ENCODE assay signal across 27 mouse cellular contexts in the genomic region with DNA sequence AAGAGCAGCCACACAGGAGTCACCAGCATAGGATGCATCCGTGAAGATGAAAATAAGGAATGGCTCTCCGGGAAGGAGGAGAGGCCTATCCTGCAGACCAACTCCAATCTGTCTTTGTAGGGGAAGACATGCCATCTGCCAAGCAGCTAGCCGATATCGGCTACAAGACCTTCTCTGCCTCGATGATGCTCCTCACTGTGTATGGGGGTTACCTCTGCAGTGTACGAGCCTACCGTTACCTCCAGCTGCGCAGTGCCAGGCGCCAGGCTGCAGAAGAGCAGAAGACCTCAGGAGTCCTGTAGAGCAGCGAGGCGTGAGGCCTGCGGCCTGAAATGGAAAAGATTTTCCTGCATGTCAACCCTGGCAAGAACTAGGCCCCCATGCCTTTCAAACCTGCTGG. TPM values are rescaled to one million over a fixed set of nuclear protein-coding genes. Genes with fewer than 3 reads are reported as not detected.
A peak's percentile ranks its signal among the peaks of the same experiment; 100 is the strongest.
DNase-seq lines count a peak whose midpoint lies in the region; ATAC-seq and TF ChIP-seq lines count a peak whose summit lies in the region.
"Had no signal": no experiment of that assay in that cellular context is flagged by ENCODE, and none has a peak within 500 bp of the region (broad histone marks: within the 10 kb centered on the region; RNA-seq: fewer than 3 reads in every experiment).

No protein-coding gene starts in this region.

- peaks cover 22% of the 10 kb centered on the region for H3K4me1 ChIP-seq in cerebellum, adult 2 months (ENCODE audit: control insufficient read depth, insufficient read depth, low read length)
- peaks cover 24% of the 10 kb centered on the region for H3K4me1 ChIP-seq in midbrain, embryonic 11.5 days (ENCODE audit: control insufficient read depth, insufficient read depth, low read length)
- H3K4me1 ChIP-seq in midbrain, postnatal 0 days (ENCODE audit: insufficient read depth, low read length) = peaks cover 3% of the 10 kb centered on the region
- H3K4me1 ChIP-seq in heart, adult 2 months (ENCODE audit: control insufficient read depth, insufficient read depth, low read length) = peaks cover 14% of the 10 kb centered on the region

- H3K4me3 ChIP-seq in cerebellum, adult 2 months (replicated peaks; ENCODE audit: insufficient read depth, low read depth, low read length) = no peak overlapping the region
- no peak overlapping the region for H3K4me3 ChIP-seq in midbrain, embryonic 11.5 days (ENCODE audit: low read depth, low read length)
- no peak overlapping the region for H3K4me3 ChIP-seq in midbrain, postnatal 0 days (ENCODE audit: low read depth, low read length)
- no peak overlapping the region for H3K4me3 ChIP-seq in myocyte
- H3K4me3 ChIP-seq in heart, adult 2 months = no peak overlapping the region
- H3K4me3 ChIP-seq: embryonic facial prominence, embryonic 13.5 days; embryonic facial prominence, embryonic 15.5 days; erythroblast, embryonic 14.5 days; forebrain, embryonic 10.5 days; forebrain, embryonic 12.5 days had no signal

- no peak overlapping the region for H3K27ac ChIP-seq in cerebellum, adult 2 months (ENCODE audit: insufficient read depth, low read length)
- H3K27ac ChIP-seq in midbrain, embryonic 11.5 days (ENCODE audit: low read depth, low read length) = no peak overlapping the region
- H3K27ac ChIP-seq in midbrain, postnatal 0 days (ENCODE audit: low read depth, low read length) = no peak overlapping the region
- H3K27ac ChIP-seq in heart, adult 2 months = no peak overlapping the region
- H3K27ac ChIP-seq: embryonic facial prominence, embryonic 13.5 days; embryonic facial prominence, embryonic 15.5 days; forebrain, embryonic 10.5 days; forebrain, embryonic 12.5 days had no signal

- TF ChIP-seq CTCF in cerebellum, adult 2 months (IDR thresholded peaks at IDR 0.05; ENCODE audit: borderline replicate concordance, insufficient read depth, low read depth, low read length) = no peak
- TF ChIP-seq CTCF in midbrain, postnatal 0 days (IDR thresholded peaks at IDR 0.05) = no peak
- no peak for TF ChIP-seq CTCF in heart, adult 2 months (IDR thresholded peaks at IDR 0.05)

- H3K9me3 ChIP-seq in midbrain, embryonic 11.5 days (ENCODE audit: control insufficient read depth, low read length) = no peaks in the 10 kb centered on the region; the same call in 1 of the 2 replicates
- no peaks in the 10 kb centered on the region for H3K9me3 ChIP-seq in midbrain, postnatal 0 days (ENCODE audit: low read length)
- H3K9me3 ChIP-seq: embryonic facial prominence, embryonic 15.5 days had no signal

- H3K9ac ChIP-seq in midbrain, embryonic 11.5 days (ENCODE audit: low read length) = no peak overlapping the region
- H3K9ac ChIP-seq in midbrain, postnatal 0 days (replicated peaks; ENCODE audit: low read length, poor library complexity, severe bottlenecking) = no peak overlapping the region
- H3K9ac ChIP-seq in heart, adult 2 months (ENCODE audit: low read depth, low read length) = no peak overlapping the region
- H3K9ac ChIP-seq: embryonic facial prominence, embryonic 13.5 days; embryonic facial prominence, embryonic 15.5 days; forebrain, embryonic 12.5 days had no signal

- H3K27me3 ChIP-seq in cerebellum, adult 2 months (ENCODE audit: control insufficient read depth, insufficient read depth, low read length) = no peaks in the 10 kb centered on the region
- no peaks in the 10 kb centered on the region for H3K27me3 ChIP-seq in midbrain, embryonic 11.5 days (ENCODE audit: control insufficient read depth, insufficient read depth, low read length)
- no peaks in the 10 kb centered on the region for H3K27me3 ChIP-seq in midbrain, postnatal 0 days (ENCODE audit: insufficient read depth, low read length)
- no peaks in the 10 kb centered on the region for H3K27me3 ChIP-seq in myocyte (ENCODE audit: control insufficient read depth, insufficient read depth, insufficient read length)
- H3K27me3 ChIP-seq in heart, adult 2 months (ENCODE audit: control insufficient read depth, insufficient read depth, low read length) = no peaks in the 10 kb centered on the region
- H3K27me3 ChIP-seq: CH12.LX; embryonic facial prominence, embryonic 13.5 days; embryonic facial prominence, embryonic 15.5 days; forebrain, embryonic 12.5 days had no signal

- H3ac ChIP-seq in myocyte (ENCODE audit: control insufficient read depth, insufficient read length) = no peak overlapping the region

- TF ChIP-seq POLR2A in cerebellum, adult 2 months (IDR thresholded peaks at IDR 0.05; ENCODE audit: borderline replicate concordance, insufficient read depth, low read length) = no peak
- TF ChIP-seq POLR2A in myocyte (IDR thresholded peaks at IDR 0.05; ENCODE audit: insufficient read length, low read depth) = no peak
- TF ChIP-seq POLR2A in heart, adult 2 months (IDR thresholded peaks at IDR 0.05; ENCODE audit: insufficient read depth, low read depth, low read length) = no peak

- H3K79me2 ChIP-seq in myocyte (ENCODE audit: control insufficient read depth, insufficient read depth) = peaks cover 29% of the 10 kb centered on the region
- H3K79me2 ChIP-seq in heart, adult 2 months (replicated peaks; ENCODE audit: control insufficient read depth, insufficient read depth, low read length) = no peaks in the 10 kb centered on the region; the same call in 1 of the 2 replicates

- WGBS in cerebellum, adult 2 months = 78% methylated on average over 12 of the region's 12 CpGs
- WGBS in midbrain, embryonic 11.5 days = 96% methylated on average over 12 of the region's 12 CpGs
- 98% methylated on average over 12 of the region's 12 CpGs for WGBS in midbrain, postnatal 0 days
- WGBS in heart, adult 2 months = 94% methylated on average over 12 of the region's 12 CpGs

- intact Hi-C loops in heart, adult 2 months (cut with DNase I) = loop anchor here (5.0 kb wide), 1 partner anchor 180 kb away; no protein-coding TSS in a partner anchor

- ATAC-seq in midbrain, embryonic 11.5 days (ENCODE audit: low FRiP score) = no peak
- no peak for ATAC-seq in midbrain, postnatal 0 days (ENCODE audit: low FRiP score)
- ATAC-seq: CD4-positive, CD25-positive, alpha-beta regulatory T cell, adult 4 months; forebrain, embryonic 14.5 days; forebrain, embryonic 16.5 days had no signal

- peak; percentile 7 for DNase-seq in adrenal gland, adult 2 months
- no peak for DNase-seq in adrenal gland, postnatal 4 days (ENCODE audit: low spot score in 2 of 2)
- peak; percentile 38 for DNase-seq in cerebellum, adult 9-10 months
- DNase-seq in cerebellum, adult 2 months = no peak
- DNase-seq in midbrain, embryonic 11.5 days (ENCODE audit: low spot score, missing footprints) = peak; percentile 57
- DNase-seq in midbrain, postnatal 0 days (ENCODE audit: low spot score) = no peak
- DNase-seq in heart, adult 2 months = no peak
- DNase-seq: adrenal gland, adult 8-10 months; adrenal gland, postnatal 14 days; adrenal gland, postnatal 36 days; B cell, adult 2 months; cerebellum, adult 18-20 months; cerebellum, adult 9-11 months; cerebellum, postnatal 36 days had no signal

- TF ChIP-seq EP300 in heart, adult 2 months (IDR thresholded peaks at IDR 0.05; ENCODE audit: insufficient read depth, low read depth, low read length) = no peak

- H3K4me2 ChIP-seq in midbrain, embryonic 11.5 days = no peak overlapping the region
- H3K4me2 ChIP-seq in midbrain, postnatal 0 days (ENCODE audit: low read depth, low read length, poor library complexity, severe bottlenecking) = no peak overlapping the region
- H3K4me2 ChIP-seq in myocyte (ENCODE audit: low read depth) = no peak overlapping the region
- H3K4me2 ChIP-seq: embryonic facial prominence, embryonic 13.5 days; embryonic facial prominence, embryonic 15.5 days; forebrain, embryonic 12.5 days had no signal

- H3K36me3 ChIP-seq in midbrain, embryonic 11.5 days (ENCODE audit: control insufficient read depth, insufficient read depth, low read length) = peaks cover 16% of the 10 kb centered on the region
- peaks cover 3% of the 10 kb centered on the region; the same call in 1 of the 2 replicates for H3K36me3 ChIP-seq in midbrain, postnatal 0 days (ENCODE audit: insufficient read depth, low read length)
- H3K36me3 ChIP-seq in myocyte (ENCODE audit: control insufficient read depth, insufficient read depth) = peaks cover 18% of the 10 kb centered on the region
- H3K36me3 ChIP-seq in heart, adult 2 months (ENCODE audit: control insufficient read depth, insufficient read depth, low read length) = peaks cover 3% of the 10 kb centered on the region; the same call in 1 of the 2 replicates

RNA-seq across cellular contexts. Expression of a gene that starts 2.1 kb away (rescaled TPM):
- total RNA-seq in adrenal gland, adult 2 months (2021) = 100 to 1,000 TPM; 202 to 243 TPM
- polyA plus RNA-seq in adrenal gland, adult 2 months (2012; rRNA removed) = 685 and 754 TPM in 2 replicates
- total RNA-seq in adrenal gland, postnatal 4 days (2021) = 100 to 1,000 TPM; 171 to 192 TPM
- 351 and 364 TPM in 2 replicates for polyA plus RNA-seq in cerebellum, adult 2 months (2012; rRNA removed)
- polyA plus RNA-seq in midbrain, embryonic 11.5 days (2014; fragmentation: Nextera tagmentation; extraction: Ambion mirVana) = 135 and 140 TPM in 2 replicates
- 60.9 and 67.2 TPM in 2 replicates for total RNA-seq in midbrain, postnatal 0 days (2014; rRNA removed)
- polyA plus RNA-seq in midbrain, postnatal 0 days (2015; fragmentation: Nextera tagmentation; extraction: Ambion mirVana) = 165 and 180 TPM in 2 replicates
- 410 TPM for polyA plus RNA-seq in myocyte (2012; fragmentation: generic; extraction: Trizol)
- total RNA-seq in heart, adult 2 months (2021) = 100 to 1,000 TPM; 215 to 236 TPM
- 326 and 358 TPM in 2 replicates for polyA plus RNA-seq in heart, adult 2 months (2012; rRNA removed)

RNA-seq across cellular contexts. Expression of a gene that starts 10.2 kb away (rescaled TPM):
- 1,000 to 10,000 TPM; 1,060 to 1,239 TPM for total RNA-seq in adrenal gland, adult 2 months (2021)
- 708 and 828 TPM in 2 replicates for polyA plus RNA-seq in adrenal gland, adult 2 months (2012; rRNA removed)
- 100 to 1,000 TPM; 259 to 304 TPM for total RNA-seq in adrenal gland, postnatal 4 days (2021)
- polyA plus RNA-seq in cerebellum, adult 2 months (2012; rRNA removed) = 130 and 143 TPM in 2 replicates
- polyA plus RNA-seq in midbrain, embryonic 11.5 days (2014; fragmentation: Nextera tagmentation; extraction: Ambion mirVana) = 0.14 and 0.18 TPM in 2 replicates
- 2.8 and 3.3 TPM in 2 replicates for total RNA-seq in midbrain, postnatal 0 days (2014; rRNA removed)
- polyA plus RNA-seq in midbrain, postnatal 0 days (2015; fragmentation: Nextera tagmentation; extraction: Ambion mirVana) = 1.1 and 1.2 TPM in 2 replicates
- polyA plus RNA-seq in myocyte (2012; fragmentation: generic; extraction: Trizol) = 6.9 TPM
- total RNA-seq in heart, adult 2 months (2021) = 10 to 100 TPM; 51.4 to 64.6 TPM
- polyA plus RNA-seq in heart, adult 2 months (2012; rRNA removed) = 125 and 177 TPM in 2 replicates

RNA-seq across cellular contexts. Expression of a gene that starts 22.2 kb away (rescaled TPM):
- total RNA-seq in adrenal gland, adult 2 months (2021) = 10 to 100 TPM; 22.1 to 33.4 TPM
- polyA plus RNA-seq in adrenal gland, adult 2 months (2012; rRNA removed) = 111 and 156 TPM in 2 replicates
- 10 to 100 TPM; 34.8 to 45.6 TPM for total RNA-seq in adrenal gland, postnatal 4 days (2021)
- not detected in 2 replicates for polyA plus RNA-seq in cerebellum, adult 2 months (2012; rRNA removed)
- not detected in 2 replicates for polyA plus RNA-seq in midbrain, embryonic 11.5 days (2014; fragmentation: Nextera tagmentation; extraction: Ambion mirVana)
- total RNA-seq in midbrain, postnatal 0 days (2014; rRNA removed) = not detected in 2 replicates
- not detected in 2 replicates for polyA plus RNA-seq in midbrain, postnatal 0 days (2015; fragmentation: Nextera tagmentation; extraction: Ambion mirVana)
- not detected for polyA plus RNA-seq in myocyte (2012; fragmentation: generic; extraction: Trizol)
- 1 to 10 TPM; 3.7 to 4.1 TPM for total RNA-seq in heart, adult 2 months (2021)
- polyA plus RNA-seq in heart, adult 2 months (2012; rRNA removed) = not detected in 2 replicates
- total RNA-seq: common myeloid progenitor, adult 5-6 weeks had no signal
- polyA plus RNA-seq: brain, embryonic 14.5 days; CD4-positive, CD25-positive, alpha-beta regulatory T cell, adult 4 months; embryonic facial prominence, embryonic 11.5 days; embryonic facial prominence, embryonic 13.5 days; embryonic facial prominence, embryonic 15.5 days; forebrain, embryonic 10.5 days; forebrain, embryonic 12.5 days; forebrain, embryonic 14.5 days; forebrain, embryonic 16.5 days had no signal

RNA-seq across cellular contexts. Expression of a gene that starts 25.6 kb away (rescaled TPM):
- 10 to 100 TPM; 37.6 to 53.6 TPM for total RNA-seq in adrenal gland, adult 2 months (2021)
- polyA plus RNA-seq in adrenal gland, adult 2 months (2012; rRNA removed) = 74.6 and 76.9 TPM in 2 replicates
- 100 to 1,000 TPM in 1 of 2 experiments, 10 to 100 TPM in 1; 94.9 to 103 TPM for total RNA-seq in adrenal gland, postnatal 4 days (2021)
- 82.3 and 87.1 TPM in 2 replicates for polyA plus RNA-seq in cerebellum, adult 2 months (2012; rRNA removed)
- 111 and 113 TPM in 2 replicates for polyA plus RNA-seq in midbrain, embryonic 11.5 days (2014; fragmentation: Nextera tagmentation; extraction: Ambion mirVana)
- 83.0 and 93.0 TPM in 2 replicates for total RNA-seq in midbrain, postnatal 0 days (2014; rRNA removed)
- 77.7 and 92.2 TPM in 2 replicates for polyA plus RNA-seq in midbrain, postnatal 0 days (2015; fragmentation: Nextera tagmentation; extraction: Ambion mirVana)
- polyA plus RNA-seq in myocyte (2012; fragmentation: generic; extraction: Trizol) = 18.9 TPM
- 10 to 100 TPM; 20.1 to 20.6 TPM for total RNA-seq in heart, adult 2 months (2021)
- polyA plus RNA-seq in heart, adult 2 months (2012; rRNA removed) = 39.0 and 58.0 TPM in 2 replicates

RNA-seq across cellular contexts. Expression of a gene that starts 45.2 kb away (rescaled TPM):
- 10 to 100 TPM; 46.4 to 54.6 TPM for total RNA-seq in adrenal gland, adult 2 months (2021)
- polyA plus RNA-seq in adrenal gland, adult 2 months (2012; rRNA removed) = 26.1 and 32.6 TPM in 2 replicates
- total RNA-seq in adrenal gland, postnatal 4 days (2021) = 10 to 100 TPM; 54.3 to 57.0 TPM
- polyA plus RNA-seq in cerebellum, adult 2 months (2012; rRNA removed) = 40.2 and 45.5 TPM in 2 replicates
- 57.8 and 59.6 TPM in 2 replicates for polyA plus RNA-seq in midbrain, embryonic 11.5 days (2014; fragmentation: Nextera tagmentation; extraction: Ambion mirVana)
- 93.5 and 94.2 TPM in 2 replicates for total RNA-seq in midbrain, postnatal 0 days (2014; rRNA removed)
- polyA plus RNA-seq in midbrain, postnatal 0 days (2015; fragmentation: Nextera tagmentation; extraction: Ambion mirVana) = 75.8 and 76.8 TPM in 2 replicates
- 68.6 TPM for polyA plus RNA-seq in myocyte (2012; fragmentation: generic; extraction: Trizol)
- 10 to 100 TPM; 17.4 to 17.9 TPM for total RNA-seq in heart, adult 2 months (2021)
- polyA plus RNA-seq in heart, adult 2 months (2012; rRNA removed) = 21.6 and 27.9 TPM in 2 replicates

Comparison
In these comparisons a context has a peak if more than half of its experiments do, and no peak if none do; other contexts are left out.
1. DNase-seq: peak in adrenal gland, adult 2 months (single experiment), cerebellum, adult 9-10 months (single experiment) and midbrain, embryonic 11.5 days (single experiment); none in adrenal gland, postnatal 4 days (0 of 2), cerebellum, adult 2 months (0 of 2), midbrain, postnatal 0 days (single experiment) and heart, adult 2 months (0 of 2).
2. RNA of a gene that starts 10.2 kb away (polyA plus RNA-seq): 708 to 828 TPM in adrenal gland, adult 2 months, 125 to 177 TPM in heart, adult 2 months and 130 to 143 TPM in cerebellum, adult 2 months; 6.9 TPM in myocyte (single experiment), 1.1 to 1.2 TPM in midbrain, postnatal 0 days and 0.14 to 0.18 TPM in midbrain, embryonic 11.5 days; every median in the first group is over 10 times any median in the second.
3. RNA of a gene that starts 22.2 kb away (polyA plus RNA-seq): 111 to 156 TPM in adrenal gland, adult 2 months; not detected in cerebellum, adult 2 months, not detected in midbrain, embryonic 11.5 days, not detected in midbrain, postnatal 0 days, not detected in myocyte (single experiment) and not detected in heart, adult 2 months; every median in the first group is over 10 times any median in the second.